Mouse (Mus musculus) cerebral cortex, adult 2 months (tissue): ENCODE measurements around the gene Atf3.

Source experiments
- WGBS: fragments of 180-500 bp; shearing (Covaris S2); methylation state at CpG from one replicate; pipeline ENCODE4 v1.1.7; 2018; 5-methylcytosine and 5-hydroxymethylcytosine counted together

Gene Atf3

GRCm38 (mm10) chr1:191150924-191151605 lies 66.8 kb downstream of the Atf3 start:
- 76% methylated on average over 8 of the region's 8 CpGs for WGBS

DNA sequence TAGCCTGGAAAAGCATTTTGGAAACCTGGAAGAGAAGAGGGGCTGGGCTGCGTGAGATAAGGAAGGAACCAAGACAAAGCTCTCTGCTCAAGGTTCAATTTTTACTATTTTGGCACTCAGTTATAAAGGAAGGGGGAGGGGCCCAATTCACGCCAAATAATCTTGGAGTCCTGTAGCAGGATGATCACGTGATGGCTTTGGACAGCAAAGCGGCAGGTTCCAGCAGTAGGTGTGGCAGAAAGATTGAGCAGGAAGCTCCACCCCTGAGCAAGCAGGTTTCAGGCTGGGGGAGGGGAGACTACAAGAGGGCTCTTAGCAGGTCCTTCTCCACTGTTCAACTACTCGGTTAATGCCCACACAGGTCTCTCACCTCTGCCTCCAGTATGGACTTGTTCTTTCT lies 68.3 kb downstream of the Atf3 start:
- WGBS: 85% methylated on average over 5 of the region's 5 CpGs

GRCm38 (mm10) chr1:191140983-191141382 lies 76.9 kb downstream of the Atf3 start:
- 81% methylated on average over 8 of the region's 8 CpGs for WGBS

GRCm38 (mm10) chr1:191138874-191139495 lies 78.9 kb downstream of the Atf3 start:
- WGBS: 63% methylated on average over 7 of the region's 7 CpGs

DNA sequence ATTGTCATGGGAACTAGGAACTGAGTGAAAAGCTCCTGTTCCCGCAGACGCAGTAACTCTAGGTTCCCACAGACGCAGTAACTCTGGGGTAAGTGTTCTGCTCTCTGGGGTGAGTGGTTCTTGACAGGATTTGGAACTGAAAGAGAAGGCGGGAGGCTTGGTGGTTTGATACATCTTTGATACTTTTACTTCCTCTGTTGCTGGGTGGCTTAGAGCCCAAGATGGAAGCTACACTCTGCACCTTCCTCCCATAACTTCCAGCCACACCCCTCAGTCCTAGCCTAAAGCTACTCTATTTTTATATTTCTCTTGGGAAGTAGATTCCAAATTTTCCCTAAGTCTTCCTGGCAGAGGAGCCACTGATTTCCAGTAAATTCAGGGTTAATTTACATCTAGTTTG lies 79.4 kb downstream of the Atf3 start:
- 72% methylated on average over 4 of the region's 4 CpGs for WGBS

DNA sequence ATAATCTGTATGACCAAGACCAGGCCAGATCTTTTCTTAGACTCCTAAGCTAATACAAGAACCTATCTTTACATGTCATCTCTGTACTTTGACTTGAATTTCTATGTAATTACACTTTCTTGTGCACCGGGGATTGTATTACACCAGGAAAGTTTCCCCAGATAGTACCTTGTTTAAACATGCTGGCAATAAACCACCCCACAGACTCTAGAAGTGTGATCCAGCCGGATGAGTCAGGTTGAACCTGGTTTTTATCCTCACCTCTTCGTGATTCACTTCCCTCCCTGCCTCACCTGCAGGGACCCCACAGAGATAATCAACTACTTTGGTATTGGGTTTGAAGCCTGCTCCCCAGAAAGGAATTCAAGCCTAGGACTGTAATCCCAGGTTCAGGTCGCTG lies 82.4 kb downstream of the Atf3 start:
- WGBS: 76% methylated on average over 4 of the region's 4 CpGs

DNA sequence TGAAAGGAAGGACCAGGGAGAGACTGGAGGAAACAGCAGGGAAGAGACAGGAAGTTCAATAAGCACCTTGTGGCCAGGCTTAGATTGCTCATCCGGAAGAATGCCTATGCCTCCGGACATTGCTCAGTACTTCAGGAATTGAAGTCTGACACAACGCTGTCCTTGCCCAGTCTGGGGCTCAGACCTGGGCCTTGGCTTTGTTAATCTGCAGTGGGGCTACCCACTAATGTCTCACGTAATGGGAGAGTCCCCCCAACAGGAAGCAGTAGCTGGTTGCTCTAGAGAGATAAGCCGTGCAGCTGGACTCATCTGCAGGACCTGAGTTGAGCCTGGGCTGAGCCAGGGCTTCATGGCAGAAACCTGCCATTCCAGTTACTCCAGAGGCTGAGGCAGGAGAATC lies 84.9 kb downstream of the Atf3 start:
- 77% methylated on average over 5 of the region's 5 CpGs for WGBS

- WGBS: 67% methylated on average over 5 of the region's 5 CpGs
Measured at GRCm38 (mm10) chr1:191132240-191132639, 85.6 kb downstream of the Atf3 start.

- 91% methylated on average over 2 of the region's 2 CpGs for WGBS
Measured at GRCm38 (mm10) chr1:191131692-191132091, 86.1 kb downstream of the Atf3 start.

- WGBS: 17% methylated on average over 38 of the region's 38 CpGs
Measured at GRCm38 (mm10) chr1:191125811-191126638, 91.8 kb downstream of the Atf3 start.

GRCm38 (mm10) chr1:191124288-191124687 lies 93.6 kb downstream of the Atf3 start:
- WGBS: 69% methylated on average over 4 of the region's 4 CpGs

GRCm38 (mm10) chr1:191123696-191124095 lies 94.1 kb downstream of the Atf3 start:
- WGBS: 56% methylated on average over 2 of the region's 2 CpGs

DNA sequence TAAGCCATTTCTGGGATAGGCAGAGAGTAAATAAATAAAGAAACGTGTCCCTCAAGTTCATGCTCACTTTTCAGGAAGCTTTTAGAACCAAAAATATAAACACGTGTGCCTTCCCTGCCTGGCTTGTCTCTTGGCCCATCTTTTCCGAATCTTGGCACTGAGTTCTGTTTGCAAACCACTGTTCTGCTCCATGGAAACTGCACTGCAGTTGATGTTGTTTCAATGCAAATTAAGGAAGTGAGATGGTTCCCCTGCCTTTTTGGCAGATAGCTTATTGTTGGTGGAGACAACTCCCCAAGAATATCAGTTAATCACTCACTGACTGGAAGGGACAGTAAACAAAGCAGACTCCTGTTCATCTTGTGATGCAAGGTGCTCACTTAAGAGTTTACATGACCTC lies 95.1 kb downstream of the Atf3 start:
- 37% methylated on average over 3 of the region's 3 CpGs for WGBS
